Mouse (Mus musculus) adrenal gland, adult 2 months (tissue): ENCODE measurements at regions not wholly inside any gene's neighbourhood (a gene's known extent, or its start where the extent isn't known, plus 50 kb on each side); places are given as distances from the start of the nearest gene placed in this dataset.

Experiments used
- DNase-seq: peaks from one replicate; pipeline ENCODE4 v3.0.0; 2021

DNA sequence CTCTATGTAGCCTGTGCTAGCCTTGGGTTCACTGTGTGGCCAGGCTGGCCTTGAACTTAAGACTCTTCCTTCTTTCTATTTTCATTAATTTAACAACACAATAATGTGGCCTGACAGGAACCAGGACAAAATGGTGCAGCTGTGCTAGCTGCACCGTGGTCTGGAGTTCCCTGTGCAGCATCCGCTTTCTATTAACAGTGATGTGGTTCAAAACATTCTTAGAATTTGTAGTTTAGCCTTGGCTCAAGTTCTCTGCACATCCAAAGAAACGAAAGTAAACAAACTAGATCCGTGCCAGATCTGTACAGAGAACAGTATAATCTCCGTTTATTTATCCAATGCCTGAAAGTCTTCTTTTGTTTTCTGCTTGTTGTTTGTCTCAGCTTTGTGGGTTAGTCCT, 88.5 kb downstream of the Irx1 start:
- no peak for DNase-seq

DNA sequence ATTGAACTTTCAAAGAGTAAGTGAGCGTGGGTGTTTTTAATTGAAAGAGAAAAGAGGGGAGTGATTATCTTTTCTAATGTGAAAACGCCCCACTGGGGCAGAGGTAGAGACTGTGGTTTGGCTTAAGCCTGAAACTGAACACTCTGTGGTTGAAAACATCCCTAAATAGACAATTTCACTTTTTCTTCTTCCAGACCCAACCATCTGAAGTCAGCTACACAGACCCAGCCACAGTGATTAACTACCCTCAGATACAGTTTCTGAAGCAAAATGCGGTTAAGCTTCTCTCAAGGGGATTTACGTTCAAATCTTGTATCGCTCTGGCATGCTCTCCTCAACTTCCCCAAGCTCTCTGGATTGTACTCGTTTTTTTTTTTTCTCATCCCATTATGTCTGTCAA, 94.8 kb downstream of the Irx1 start:
- no peak for DNase-seq

DNA sequence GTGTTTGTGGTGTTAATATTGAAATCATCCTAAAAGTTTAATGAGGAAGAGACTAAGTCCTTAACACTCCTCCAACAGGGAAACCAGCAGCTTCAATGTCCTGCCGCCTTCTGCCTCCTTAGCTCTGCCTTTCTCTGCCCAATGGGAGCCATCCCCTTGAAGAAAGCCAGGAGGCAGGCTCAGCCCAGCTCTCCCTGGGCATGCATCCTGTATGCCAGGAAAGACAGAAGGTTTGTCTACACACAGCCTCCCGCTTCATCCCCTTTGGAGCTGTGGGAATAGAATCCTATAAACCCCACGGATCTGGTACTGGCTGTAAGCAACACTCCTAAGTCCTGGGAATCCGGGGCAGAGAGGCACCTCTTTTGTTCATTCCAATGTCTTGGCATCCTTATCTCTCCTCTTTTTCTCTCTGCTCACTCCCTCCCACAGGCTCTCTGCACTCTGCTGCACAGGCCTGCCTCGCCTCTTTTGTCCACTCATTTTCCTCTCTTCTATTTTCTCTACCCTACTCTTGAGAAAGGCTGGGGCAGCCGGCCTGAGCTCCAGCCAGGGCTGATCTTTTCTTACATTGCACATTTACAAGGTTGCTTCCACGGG, 110.0 kb downstream of the Irx1 start:
- DNase-seq, result no peak

DNA sequence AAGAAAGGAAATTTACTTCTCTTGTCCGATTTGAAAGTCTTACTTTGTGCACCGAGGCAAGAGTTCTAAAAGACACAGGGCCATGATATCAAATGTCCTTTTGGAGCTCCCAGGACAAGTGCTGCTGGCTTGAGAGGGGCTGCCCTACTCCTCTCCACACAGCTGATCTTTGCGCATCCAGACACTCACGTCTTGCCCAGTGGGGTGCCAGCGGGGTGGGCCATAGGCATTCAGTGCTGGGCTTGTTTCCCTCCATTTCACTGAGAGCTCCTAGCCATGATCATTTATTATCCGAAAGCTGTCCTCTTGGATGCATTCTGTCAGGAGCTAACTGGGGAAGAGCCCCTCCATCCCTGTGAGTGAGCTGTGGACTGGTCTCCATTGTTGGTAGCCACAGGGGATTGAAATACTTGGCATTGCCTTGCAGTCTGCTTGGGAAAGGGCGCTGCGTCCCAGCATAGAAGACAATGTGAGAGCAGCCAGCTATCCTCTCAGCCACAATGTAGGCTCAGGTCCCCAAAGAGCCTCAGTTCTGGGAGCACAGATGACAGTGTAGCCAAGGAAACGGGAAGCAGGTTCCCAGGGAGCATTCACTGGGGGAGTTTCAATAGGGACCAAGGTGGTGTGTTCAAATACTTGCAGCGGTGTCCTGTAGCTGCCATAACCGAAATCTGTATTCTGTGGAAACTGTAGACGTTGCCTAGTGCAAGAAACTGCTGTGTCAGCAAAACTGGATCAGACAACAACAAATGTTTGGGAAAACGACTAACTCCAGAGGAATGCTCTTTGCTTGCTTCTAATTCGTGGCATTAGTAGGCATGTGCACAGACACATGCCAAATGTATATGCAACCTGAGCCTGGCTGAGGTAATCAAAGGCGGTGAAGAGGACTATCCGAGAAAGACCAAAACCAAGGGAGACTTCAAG, 159.2 kb downstream of the Irx1 start:
- DNase-seq, result no peak

DNA sequence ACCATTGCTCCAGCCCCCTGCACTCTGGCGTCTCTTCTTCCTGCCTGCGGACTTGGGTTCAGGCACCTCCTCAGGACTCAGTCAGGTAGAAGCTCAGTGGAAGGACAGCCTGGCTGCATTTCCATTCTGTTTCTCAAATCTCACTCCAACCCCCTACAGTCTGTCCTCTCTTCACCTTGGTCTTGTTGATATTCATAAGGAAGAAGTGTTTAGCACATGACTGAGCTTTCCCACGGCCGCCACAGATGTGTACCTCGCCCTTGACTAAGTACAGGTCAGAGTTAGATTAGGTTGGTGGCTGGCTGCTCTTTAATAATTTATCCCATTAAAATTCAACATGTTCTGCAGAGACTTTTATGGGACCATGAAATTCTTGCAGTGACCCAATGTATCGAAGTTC, 165.2 kb downstream of the Irx1 start:
- DNase-seq, result no peak

DNA sequence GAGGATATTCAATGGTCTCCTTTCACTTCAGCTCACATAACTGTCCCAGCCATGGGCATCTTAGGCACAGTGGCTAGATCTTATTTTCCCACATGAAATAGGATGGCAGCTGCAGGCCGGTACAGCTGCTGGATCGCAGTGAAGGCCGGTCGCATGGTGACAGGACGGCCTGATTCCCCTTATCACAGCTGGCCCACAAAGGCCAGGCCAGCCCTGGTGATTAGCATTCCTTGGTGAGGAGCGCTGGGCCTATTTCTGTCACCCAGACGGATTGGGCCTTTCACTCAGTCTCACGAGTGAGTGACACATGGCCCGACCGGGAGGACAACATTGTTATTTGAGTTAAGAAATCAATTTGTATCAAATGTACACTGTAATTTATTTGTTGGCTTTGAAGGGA, 178.8 kb downstream of the Irx1 start:
- no peak for DNase-seq

DNA sequence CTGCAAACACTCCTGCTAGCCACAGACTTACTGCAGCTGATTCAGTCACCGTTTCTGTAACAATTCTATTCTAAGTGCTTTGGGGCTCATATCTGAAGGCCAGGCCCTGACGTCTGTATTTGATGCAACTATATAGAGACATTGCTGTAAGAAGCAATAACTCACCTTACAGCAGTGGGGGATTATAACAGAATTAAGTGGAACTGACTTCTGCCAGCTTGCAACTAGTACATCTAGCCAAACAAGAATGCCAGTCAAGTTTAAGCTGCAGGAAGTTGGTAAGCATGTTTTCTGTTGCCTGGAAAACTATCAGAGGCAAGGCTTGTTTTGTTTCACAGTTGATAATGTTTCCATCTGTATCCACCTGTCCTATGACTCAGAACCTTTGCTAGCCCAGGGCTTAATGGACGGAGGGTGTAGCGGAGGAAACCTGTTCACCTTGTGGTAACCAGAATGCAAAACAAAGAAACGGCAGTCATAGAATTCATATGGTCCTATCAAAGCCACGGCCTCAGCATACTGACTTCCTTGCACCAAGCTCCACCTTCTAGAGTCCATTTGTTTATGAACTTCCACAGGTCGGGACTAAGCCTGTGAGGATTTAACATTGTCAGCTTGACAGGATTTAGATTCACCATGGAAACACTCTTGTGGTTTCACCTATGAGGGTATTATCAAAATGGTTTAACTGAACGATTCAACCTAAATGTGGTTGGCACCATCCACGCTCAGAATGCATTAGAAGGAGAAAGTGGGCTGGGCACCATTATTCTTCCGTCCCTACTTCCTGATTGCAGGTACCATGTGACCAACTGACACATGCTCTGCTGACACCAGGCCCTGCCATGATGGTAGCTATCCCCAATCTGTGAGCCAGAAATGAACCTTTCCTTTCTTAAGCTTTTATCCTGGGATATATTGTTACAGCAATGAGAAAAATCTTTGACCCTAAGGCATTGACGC, 216.2 kb downstream of the Irx1 start:
- no peak for DNase-seq

DNA sequence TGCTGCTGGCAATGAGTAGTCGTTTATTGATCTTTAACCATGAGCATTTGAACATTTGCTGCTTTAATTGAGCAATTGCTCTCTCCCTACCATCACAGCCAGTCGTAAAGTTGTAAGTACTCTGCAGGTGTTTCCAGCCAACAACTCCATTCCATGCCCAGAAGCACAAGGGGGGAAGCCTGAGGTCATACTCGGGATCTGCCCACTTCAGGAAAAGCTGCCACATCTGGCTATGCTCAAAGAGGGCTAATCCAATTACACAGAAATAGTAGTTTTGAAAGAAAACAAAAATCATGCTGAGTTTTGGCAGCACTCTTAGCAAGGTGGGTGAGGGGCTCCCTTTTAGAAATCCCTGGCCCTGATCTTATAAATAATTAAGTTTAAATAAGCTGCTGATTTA, 217.0 kb downstream of the Irx1 start:
- no peak for DNase-seq

DNA sequence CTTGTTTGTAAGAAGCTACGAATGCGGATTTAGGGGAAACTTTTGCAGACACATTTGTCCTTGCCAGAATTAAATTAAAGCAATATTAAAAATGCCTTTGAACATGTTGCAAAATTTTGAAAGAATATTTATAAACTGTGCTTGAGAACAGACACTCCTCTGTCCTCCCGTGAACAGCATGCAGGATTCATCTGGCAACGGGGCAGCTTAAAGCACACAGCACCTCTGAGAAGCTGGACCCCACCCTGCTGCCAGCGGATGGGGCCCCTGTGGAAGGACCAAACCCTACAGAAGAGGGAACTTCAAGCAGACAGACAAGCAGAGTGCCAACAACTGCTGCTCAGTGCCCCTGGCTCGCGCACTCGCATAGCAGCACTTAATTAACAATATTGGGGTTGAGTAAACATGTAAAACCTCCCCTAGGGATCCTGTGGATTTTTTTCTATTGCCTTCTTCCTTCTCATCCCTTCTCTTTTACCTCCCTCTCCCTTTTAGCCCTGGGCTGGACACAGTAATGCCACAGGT, 226.6 kb downstream of the Irx1 start:
- no peak for DNase-seq

DNA sequence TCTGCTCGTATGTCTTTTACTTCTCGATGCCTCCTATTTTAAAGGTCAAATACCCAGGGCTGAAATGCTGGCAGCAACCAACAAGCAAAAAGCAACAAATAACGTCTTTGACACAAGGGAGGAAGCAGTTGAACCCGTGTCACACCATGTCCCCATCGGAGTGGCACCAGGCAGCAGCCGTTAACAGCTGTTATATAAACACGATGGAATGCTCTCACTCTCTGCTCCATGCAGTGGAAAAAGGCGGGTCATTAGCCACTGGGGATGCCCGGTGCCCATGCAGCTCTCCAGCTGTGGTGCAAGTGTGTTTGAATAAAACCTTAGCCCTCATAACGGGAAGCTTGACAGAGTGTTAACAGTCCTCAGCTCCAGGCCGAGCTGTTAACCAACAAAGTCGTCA, 229.3 kb downstream of the Irx1 start:
- no peak for DNase-seq

DNA sequence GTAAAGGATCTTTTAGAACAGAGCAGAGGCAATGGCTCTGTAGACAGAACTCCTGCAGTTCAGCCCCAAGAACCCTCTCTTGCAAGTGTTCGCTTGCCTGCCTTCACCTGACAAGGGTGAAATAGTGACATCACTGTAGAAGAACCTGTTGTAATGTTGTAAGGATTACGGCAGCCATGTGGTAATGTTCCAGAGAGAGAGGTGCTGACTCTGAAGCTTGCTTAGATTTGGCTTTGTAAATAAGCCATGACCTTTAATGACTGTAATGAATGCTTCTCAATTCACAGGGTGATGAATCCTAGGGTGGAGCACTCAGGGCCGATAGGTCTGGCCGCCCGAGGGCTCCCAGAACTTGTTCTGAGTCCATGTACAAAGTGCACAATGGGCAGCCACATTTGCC, 230.2 kb downstream of the Irx1 start:
- no peak for DNase-seq

DNA sequence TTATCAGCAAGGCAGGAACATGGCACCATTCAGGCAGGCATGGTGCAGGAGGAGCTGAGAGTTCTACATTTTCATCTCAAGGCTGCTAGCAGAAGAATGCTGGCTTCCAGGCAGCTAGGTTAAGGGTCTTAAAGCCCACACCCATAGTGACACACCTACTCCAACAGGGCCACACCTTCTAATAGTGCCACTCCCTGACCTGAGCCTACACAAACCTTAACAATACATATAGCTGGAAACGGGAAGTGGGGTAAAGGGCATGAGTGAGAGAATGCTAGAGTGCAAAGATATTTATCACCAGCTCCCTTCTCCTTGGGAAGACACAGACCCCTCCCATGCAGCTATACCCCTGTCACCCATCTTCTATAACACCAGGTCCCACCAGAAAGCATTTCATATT, 230.6 kb downstream of the Irx1 start:
- no peak for DNase-seq

DNA sequence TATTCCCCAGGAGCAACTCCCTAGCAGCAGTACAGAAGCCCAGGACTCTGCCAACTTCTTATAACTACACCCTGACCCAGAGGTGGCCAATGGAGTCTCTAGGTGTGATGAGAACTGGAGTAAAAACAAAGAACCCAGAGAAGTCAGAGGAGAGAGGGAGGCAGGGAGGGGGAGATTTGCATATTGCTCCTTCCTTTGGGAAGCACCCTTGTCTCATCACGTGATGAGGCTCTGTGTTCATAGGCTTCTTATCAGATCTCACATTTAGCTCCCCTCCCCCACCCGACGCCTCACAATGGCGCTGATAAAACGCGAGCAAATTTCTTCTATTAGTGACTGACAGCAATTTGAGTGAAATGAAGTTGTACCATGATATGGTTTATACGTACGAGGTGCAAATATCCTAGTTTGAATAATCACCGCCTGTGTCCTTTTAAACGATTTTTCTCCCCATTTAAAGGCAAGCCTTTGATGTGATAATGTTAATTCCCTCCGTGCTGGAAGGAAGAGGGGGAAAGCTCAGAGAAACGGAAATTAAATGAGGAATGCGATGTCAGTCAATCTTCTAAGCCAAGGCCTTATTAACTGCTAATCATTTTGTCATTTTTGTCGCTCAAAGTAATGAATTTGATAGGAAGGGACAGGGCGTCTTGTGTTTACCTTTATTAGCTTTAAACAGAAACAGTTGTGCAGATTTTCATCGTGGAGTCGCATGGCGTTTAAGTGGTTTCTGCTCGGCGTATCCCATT, 273.3 kb downstream of the Irx1 start:
- DNase-seq, result no peak

DNA sequence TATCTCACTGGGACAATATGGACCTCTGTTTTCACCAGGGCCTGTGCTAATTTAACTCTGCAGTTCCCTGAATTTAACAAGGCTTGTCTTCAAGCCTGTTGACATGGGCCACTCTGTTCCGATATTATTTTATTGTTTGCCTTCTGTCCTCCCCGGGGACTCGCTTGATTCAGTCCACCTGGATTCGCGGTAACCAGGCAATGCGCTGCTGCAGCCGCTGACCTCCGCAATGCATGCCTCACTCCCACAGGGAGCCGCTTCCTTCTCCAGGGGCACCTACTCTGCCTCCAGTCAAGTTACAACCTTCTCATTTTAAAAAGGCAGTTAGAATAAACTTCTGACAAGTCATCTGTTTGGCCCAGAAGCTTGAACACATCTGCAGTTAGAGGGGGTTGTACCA, 274.3 kb downstream of the Irx1 start:
- DNase-seq, result no peak

DNA sequence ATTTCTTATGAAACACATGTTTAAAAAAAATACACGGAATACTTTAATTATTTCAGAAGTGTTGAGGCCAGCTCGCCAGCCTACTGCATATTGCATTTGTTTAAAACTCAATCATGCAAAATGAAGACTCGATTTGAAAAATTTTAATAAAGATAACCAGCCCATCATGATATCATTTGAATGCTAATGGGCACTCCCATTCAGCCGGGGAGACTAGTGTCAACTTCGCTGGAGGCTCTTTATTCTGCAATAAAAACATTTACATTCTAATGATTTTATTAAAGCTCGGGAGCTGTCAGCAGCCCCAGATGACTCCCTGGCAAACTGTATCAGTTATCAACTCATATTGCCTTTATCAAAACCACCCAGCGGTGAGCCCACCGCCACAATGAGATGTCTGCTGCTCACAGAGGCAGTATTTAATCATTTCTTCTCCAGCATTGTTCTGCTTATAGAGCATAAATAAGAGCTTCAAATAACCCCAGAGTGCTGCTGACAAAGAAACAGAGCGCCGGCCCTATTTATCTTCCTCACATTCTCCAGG, 287.4 kb downstream of the Irx1 start:
- DNase-seq, result no peak

DNA sequence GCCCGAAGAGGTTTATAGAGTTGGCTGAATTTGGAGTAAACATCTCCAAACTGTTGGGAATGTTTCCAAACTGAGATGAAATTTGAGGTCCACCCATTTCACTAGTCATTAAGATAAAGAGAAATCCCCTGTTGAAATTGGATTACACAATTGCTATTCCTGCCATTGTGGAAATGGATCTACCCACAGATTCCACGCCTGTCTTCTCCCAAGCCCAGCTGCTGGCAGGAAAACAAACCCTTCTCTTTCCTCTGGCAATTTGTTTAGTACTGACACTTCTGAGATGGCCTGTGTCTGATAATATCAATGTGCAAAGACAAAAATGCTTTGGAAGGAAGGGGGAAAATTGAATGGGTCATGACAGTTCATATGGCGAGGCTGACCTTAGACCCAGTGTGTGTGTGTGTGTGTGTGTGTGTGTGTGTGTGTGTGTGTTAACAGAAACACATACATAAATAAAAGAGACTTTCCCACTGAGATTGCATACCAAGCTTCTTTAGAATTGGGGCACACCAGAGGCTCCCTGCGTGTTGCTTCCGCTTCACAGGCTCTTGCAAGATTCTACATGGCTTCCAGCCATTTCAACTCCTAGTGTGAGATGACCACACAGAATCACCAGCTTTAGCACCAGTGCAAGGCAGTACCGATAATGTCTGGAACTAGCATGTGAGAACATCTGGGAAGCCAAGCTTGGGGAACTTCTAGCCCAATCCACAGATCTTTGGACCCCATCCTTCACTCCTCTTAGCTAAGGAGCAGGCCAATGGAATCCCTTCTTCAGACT, 293.4 kb downstream of the Irx1 start:
- no peak for DNase-seq

DNA sequence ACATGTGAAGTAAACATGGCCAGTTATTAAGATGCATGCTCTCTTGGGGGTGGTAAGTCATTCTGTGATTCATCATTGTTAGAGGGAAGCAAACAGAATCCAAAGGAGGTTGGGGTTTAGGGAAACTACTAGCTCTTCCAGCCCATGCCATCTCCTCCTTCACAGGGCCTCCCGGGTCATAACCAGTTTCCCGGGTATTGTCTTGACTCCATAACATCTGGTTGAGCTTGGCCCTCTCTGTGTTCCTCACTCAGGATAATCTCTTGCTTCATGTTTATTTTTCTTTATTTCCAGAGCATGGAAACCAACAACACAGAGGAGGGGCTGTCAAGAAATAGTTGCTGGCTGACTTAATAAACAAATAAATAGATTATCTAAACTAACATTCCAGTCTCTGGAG, 295.3 kb downstream of the Irx1 start:
- no peak for DNase-seq

DNA sequence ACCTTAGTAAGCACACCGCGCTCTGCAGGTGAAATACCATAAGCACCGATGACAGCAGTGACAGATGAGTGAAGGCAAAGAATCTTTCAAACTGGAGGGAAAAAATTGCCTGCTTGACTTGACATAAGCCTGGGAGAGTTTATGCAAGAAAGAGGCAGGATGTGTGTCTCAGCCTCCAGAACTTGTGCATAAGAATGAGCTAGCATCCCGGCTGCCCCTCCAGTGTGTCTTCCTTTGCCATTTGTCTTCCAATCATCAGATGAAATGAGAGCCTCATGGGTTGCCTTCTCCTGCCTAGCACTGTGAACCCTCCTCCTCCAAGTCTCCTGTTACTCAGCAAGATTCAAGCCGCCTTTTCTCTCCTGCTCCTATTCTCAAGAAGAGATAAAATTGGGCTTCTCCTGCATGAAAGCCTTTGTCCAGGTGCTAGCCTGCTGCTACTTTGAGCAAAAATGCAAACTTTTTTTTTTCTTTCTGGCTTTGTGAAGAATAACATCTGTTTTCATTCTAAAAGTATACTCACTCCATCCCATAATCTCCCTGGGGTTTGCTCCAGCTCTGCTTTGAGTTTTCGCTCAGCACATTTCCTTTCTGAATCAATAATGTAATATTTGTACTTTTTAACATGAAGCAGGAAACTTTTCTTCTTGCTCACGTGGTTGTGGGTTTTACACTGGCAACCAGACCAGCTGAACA, 298.2 kb downstream of the Irx1 start:
- DNase-seq, result no peak

DNA sequence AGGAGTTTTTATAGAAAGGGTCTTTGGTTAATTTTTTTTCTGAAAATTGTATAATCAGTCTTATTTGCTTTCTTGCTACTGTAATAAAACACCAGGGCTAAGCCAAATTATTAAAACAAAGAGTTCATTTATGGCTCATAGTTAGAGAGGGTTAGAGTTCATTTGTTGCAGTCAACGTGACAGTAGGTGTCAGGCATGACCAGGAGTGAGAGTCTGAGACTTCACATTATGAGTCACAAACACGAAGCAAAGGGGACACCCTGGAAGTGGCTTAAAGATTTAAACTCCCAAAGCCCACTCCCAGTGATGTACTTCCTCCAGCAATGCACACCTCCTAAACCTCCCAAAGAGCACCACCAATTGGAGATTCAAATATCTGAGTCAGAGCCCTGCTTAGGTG, 305.6 kb downstream of the Irx1 start:
- DNase-seq, result no peak

DNA sequence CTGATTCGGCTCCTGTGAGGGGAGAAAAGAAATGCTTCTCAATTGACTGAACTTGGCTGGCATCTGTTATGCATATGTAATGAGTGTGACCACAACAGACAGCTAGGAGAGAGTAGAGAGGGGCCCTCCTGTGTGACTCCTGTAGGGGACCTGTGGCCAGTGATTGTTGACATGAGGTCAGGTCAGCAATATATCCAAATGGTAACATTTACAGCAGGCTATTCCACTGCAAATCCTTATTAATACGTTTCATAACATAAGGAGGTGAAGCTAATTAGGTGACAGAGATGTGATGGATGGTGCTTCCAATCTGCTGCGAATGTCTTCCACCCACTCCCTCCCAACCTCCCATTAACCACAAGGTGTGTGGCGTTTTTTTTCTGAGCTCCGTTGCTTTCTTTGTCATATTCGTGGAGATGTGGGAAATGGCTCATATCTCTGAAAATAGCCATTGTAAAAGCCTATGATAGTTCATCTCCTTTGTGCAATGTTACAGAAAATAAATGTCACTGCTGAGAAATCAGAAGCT, 309.5 kb downstream of the Irx1 start:
- no peak for DNase-seq
